Mouse (Mus musculus): Measurements from ENCODE around the gene Rnf26.

GRCm38 (mm10) chr9:44082266-44082665, 31.1 kb downstream of the Rnf26 start:
- TF ChIP-seq POLR2AphosphoS2 (IDR thresholded peaks at IDR 0.05; ENCODE audit: insufficient read length, low read depth) (no peak), POLR2A (IDR thresholded peaks at IDR 0.05; ENCODE audit: insufficient read length, low read depth) (no peak), MAX (IDR thresholded peaks at IDR 0.05; ENCODE audit: low read depth) (no peak), TCF12 (IDR thresholded peaks at IDR 0.05; ENCODE audit: insufficient read depth, poor library complexity, severe bottlenecking) (no peak), E2F4 (IDR thresholded peaks at IDR 0.05; ENCODE audit: insufficient read depth) (no peak)
